Mouse (Mus musculus) monocyte, adult 2 months (primary cell): ENCODE data around the gene Ctsc.

ENCODE experiments used
- DNase-seq, 2 experiments: peaks; one replicate each; pipeline ENCODE4 v3.0.0; 2022; ENCODE audit warnings: low spot score in 2 of 2, low read depth in 1 of 2

Ctsc gene

GRCm38 (mm10) chr7:88293907-88294306 lies 16.0 kb downstream of the Ctsc start:
- DNase-seq: no peak

DNA sequence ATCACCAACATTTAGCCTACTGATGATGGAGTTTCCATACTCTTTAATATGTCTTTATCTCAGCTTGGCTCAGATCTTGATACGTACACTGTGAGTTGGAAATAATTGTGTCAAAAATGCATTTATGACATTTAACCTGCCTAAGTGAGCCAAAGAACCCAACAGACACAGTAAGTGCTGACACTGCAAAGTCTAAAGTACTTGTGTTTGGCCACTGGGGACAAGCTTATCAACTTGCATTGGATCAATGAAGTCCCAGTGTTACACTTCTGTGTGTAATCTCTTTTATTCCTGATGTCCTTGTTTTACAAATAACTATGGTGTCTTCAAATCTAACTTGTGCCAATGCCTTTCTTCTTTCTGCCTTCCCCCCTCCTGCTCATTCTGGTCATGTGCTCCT lies 18.1 kb downstream of the Ctsc start:
- DNase-seq: no peak

DNA sequence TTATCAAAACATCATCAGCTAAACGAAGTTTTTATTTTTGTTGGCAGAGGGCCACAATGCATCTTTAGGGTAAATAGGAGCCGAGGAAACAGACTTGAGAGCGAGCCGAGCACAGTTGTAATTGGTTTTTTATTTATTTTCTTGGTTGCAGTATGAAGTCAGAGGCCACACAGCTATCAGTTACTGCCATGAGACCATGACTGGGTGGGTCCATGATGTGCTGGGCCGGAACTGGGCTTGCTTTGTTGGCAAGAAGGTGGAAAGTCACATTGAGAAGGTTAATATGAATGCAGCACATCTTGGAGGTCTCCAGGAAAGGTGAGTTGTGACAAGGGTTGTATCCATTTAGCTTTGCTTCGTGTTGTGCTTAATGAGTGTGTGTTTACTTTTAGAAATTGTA lies 19.0 kb downstream of the Ctsc start:
- DNase-seq: no peak

DNA sequence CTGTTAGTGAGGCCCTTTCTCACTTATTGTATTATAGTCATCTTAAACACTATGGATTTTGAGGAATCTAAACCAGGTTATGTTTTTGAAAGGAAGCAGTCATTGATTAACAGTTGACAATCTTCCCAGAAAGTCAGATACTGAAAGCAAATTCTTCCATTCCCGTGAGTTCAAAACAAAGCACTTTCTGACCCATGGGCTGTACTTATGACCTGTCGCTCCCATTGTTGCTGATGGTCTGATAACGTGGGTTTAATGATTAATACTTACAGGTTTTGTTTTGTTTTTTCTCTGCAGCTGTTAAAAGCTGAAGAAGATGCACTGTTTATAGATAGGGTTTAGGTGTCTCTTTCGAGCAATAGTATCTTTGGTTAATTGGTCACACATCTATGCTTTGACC lies 27.9 kb downstream of the Ctsc start:
- DNase-seq: no peak

DNA sequence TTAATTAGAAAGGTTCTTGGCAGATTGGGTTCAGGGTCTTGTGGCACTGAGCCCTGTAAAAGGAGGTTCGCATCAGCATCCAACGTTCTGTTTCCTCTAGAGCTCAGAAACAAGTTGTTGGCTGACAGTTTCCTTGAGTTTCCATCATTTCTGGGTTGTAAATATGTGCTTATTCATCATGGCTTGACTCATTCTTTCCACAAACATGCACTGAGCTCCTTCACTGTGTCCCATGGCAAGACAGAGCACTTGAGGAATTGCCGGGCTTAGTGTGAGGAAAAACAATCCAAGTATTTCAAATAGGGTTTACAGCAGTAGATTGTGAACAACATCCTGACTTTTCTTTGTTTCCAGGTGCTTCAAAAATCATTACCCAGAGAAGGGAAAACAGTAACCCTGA lies 28.8 kb downstream of the Ctsc start:
- no peak for DNase-seq

- no peak for DNase-seq
Observed at GRCm38 (mm10) chr7:88310398-88311180, 32.7 kb downstream of the Ctsc start.

DNA sequence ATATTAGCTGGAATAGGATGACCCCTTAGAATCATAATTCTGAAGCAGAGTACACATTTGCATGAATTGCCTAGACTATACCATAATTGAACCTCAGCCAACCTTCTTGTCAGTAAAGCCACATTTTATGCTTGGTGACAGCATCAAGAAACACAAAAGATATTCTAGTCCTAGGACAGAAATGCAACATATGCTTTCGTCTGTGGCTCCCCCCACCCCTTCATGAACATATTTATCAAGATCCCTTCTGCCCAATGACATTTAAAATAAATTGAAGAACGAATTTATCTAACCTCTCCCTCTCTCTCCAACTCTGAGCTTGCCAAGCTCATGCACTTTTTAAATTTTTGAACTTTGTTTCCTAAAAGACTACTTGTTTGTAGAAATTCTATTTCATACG lies 38.5 kb downstream of the Ctsc start:
- no peak for DNase-seq

DNA sequence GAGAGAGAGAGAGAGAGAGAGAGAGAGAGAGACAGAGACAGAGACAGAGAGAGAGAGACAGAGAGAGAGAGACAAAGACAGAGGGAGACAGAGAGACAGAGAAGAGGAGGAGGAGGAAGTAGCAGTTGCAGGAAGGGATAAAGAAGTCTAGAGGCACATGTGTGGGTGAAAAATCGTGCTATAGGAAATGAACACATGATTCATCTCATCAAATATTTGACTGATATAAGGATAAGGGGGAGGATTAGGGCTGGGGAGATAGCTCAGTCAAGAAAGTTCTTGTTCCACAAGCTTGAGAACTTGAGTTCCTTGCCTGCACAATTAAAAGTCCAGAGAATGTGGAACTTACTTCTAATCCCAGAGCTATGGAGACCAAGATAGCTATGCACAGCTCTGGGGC lies 40.6 kb downstream of the Ctsc start:
- DNase-seq: no peak

- no peak for DNase-seq
Observed at GRCm38 (mm10) chr7:88318904-88319303, 41.0 kb downstream of the Ctsc start.

DNA sequence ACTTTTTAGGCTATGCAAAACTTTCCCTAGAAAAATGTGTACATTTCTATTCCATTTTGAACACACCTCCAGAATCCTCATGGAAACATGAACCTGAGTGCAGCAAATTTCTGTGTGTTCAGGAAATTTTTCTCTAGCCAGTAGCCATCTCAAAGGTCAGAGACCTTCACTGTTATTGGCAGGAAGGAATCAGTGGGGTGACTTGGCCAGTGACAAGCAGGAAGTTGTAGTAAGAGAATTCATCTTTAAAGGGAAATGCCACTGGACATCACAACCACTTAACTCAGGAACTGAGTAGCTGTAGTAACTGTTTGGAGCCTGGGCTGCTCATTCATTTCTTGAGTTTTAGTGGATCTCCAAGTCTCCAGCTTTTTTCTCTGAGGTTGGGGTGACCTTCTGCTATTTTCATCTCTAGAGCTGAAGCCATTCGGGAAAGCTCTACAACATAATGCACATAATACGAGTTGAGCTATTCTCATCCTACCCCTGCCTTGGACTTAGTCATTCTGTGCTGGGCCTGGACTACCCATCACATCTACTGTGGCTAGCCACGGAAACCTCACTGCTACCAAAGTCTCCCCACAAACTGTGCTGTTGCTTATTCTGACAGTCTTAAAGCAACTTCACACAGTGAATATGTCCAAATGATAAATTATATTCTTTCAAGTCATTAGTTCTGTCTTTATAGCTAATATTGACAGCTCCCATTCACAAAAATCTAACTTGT lies 41.7 kb downstream of the Ctsc start:
- no peak for DNase-seq

DNA sequence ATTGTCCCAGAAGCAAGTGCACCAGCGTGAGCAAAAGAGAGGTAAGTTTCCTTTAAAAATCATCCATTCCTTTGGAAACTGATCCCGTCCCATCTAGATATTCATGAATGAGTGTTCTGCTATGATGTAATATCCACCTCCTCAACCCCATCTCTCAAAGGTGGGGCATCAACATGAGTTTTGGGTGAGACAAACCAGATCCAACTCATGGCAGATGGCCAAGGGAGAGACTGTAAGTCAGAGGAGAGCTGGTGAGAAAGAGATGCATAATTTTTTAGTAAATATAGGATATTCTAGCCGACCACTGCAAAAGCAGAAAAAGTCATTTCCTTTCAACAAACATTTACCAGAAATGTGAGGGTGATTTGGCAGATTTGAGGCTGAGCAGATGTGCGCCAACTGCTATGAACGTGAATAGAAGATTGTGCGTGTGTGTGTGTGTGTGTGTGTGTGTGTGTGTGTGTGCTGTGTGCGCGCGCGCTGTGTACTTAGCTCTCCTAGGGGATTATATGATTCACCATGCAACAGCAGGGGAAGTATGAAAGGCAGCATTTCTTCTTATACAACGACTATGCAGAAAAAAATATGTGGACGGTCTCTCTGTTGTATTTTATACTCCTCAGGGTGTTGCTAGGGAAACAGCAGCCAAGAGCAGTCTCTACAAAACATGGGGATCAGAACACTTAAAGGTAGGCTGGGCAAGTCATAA lies 42.9 kb downstream of the Ctsc start:
- DNase-seq: no peak

DNA sequence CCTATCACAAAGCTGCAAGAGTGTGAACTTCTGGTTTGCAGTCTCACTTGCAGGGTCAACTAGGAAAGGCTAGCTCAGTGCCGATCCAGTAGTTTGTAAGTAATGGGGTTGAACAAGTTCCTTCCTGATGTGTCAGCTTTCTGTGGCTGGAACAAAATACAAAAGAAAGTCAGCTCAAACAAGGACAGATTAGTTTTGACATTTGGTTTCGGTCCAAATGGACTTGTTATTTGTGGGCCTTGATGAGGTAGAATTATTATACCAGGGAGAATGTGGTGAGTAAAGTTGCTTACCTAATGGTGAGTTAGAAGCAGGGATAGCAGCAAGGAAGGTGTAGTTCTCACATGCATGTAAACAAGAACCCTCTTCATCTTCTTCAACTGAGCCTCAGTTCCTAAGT lies 44.5 kb downstream of the Ctsc start:
- no peak for DNase-seq

DNA sequence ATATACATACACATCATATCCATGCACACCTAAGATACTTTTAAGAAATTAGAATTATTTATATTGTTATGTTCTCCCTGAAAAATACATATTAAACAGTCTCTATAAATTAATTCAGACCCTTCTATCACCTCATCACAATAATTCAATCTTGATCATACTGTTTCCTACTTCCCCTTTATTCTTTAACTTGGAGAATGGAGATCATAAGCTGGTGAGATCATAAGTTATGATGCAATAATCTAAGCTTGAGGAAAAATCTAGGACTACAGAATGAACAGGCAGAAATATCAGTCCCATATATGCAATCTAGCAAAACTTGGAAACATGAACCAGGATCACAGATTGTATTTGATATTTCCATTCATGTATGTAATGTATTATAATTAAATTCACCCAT lies 49.6 kb downstream of the Ctsc start:
- DNase-seq: no peak

- no peak for DNase-seq
Observed at GRCm38 (mm10) chr7:88343828-88344227, 65.9 kb downstream of the Ctsc start.

DNA sequence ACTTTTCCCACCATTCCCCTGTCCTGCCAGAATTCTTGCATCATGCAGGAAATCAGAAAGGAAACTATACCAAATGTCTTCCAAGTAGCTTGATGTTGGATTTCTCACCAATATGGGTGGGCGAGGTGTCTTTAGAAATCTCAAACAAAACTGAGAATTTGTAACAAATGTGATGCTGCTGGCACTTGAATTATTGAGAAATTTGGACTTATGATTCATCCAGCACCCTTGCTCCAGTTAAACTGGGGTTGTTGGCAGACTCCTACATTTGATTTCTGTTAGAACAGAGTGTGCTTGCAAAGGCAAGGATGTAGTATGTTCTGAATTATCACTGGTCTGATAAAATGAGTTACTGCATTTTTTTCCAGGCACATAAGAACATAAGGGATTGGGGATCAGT lies 68.2 kb downstream of the Ctsc start:
- no peak for DNase-seq

DNA sequence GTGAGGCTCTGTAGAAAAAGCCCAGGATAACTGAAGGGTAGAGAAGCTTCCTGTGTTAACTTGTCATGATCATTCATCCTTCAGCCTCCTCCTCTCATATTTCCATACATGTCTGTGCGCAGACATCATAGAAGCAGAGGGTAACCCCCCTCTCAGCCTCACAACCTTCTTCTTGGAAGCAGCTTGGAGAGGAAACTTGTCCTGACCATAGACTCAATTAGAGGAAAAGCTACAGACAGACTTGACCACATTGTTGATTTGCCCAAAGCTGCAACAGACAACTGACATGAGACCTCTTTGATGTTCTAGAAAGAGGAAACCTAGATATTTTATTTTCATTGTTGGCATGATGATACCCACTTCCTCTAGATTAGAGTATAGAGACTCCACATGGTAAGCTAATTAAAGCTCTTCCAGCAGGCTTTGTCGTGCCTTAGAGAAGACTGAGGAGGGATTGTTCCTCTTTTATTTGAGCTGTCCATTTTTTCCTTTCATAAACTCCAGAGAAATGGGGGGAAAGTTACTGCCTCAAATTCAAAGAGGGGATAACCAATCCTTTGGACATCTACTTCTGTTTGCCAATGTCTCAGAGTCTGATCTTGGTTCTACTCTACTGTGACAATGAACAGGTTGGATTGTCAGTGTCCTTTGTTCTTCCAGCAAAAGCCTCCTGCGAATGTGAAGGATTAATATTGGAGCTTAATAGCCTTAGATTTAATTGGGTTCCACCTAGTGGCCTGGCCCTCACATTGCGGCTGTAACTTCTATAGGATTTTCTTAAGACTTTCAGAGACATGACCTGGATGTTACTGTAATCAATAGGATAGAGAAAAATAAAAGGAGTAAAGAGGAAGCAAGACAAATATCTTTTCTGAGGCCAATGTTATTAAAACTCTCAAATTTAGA lies 79.2 kb downstream of the Ctsc start:
- no peak for DNase-seq

DNA sequence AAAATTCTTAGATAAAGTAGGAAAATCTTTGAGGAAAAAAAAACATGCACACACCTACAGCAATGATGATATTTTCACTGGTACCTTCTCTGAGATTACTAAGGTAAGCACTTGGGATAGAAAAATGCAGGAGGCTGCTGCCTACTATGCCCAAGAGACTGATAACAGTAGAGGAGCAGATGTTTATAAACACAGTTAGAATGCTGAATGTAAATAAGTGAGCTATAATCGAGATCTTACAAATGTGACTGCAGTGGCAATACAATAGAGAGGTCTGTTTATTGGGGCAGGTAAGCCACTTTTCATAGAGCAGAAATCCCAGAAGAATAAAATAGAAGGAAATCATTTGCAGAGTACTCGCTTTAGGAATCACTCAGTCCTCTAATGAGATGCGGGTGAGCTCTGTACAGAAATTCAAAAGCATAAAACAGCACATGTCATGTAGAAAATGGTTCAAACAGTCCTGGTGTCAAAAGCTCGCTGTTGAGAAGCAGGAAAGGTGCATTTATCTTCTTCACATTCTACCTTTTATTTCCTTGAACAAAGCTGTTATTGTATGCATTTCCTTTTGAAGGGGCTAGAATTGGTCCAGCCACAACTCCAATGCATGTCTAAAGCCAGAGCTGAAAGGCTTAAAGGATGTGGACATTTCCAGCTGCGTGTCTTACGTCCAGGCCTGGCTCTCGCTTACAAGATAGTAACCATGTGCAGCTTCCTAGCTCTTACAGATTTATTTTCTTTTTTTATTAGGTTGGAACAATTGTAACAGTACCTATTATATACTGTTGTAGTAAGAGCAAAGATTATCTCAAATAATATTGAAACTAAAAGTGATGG lies 80.4 kb downstream of the Ctsc start:
- no peak for DNase-seq
